Mouse (Mus musculus) urinary bladder, postnatal 4 days (tissue): ENCODE results near the gene Myt1.
"Not testable (repeated sequence)": the region's sequence is repeated elsewhere in the genome, so short reads cannot be mapped to it uniquely, and the experiment has no call there.

ENCODE experiments used
- DNase-seq, 2 experiments: peaks; one replicate each; pipeline ENCODE4 v3.0.0; 2021 to 2022; ENCODE audit warnings: low spot score in 2 of 2

The Myt1 gene

GRCm38 (mm10) chr2:181781421-181781820 is 18.3 kb downstream of the Myt1 start:
- no peak for DNase-seq

- no peak for DNase-seq
Observed at GRCm38 (mm10) chr2:181787852-181788251, 24.7 kb downstream of the Myt1 start.

- no peak for DNase-seq
Observed at GRCm38 (mm10) chr2:181789396-181789795, 26.3 kb downstream of the Myt1 start.

- not testable (repeated sequence) for DNase-seq
Observed at GRCm38 (mm10) chr2:181793186-181793585, 30.1 kb downstream of the Myt1 start.

- DNase-seq, result no peak
Observed at GRCm38 (mm10) chr2:181795641-181796130, 32.6 kb downstream of the Myt1 start.

GRCm38 (mm10) chr2:181797672-181798071 is 34.5 kb downstream of the Myt1 start:
- DNase-seq, result no peak

GRCm38 (mm10) chr2:181829032-181829650 is 66.0 kb downstream of the Myt1 start:
- DNase-seq, result no peak

- DNase-seq, result no peak
Observed at GRCm38 (mm10) chr2:181832745-181833144, 69.6 kb downstream of the Myt1 start.

GRCm38 (mm10) chr2:181837372-181838292 is 74.5 kb downstream of the Myt1 start, which contains the start of gene Pcmtd2:
TSS of gene Pcmtd2 (plus strand) at chr2:181837854.
- peak; percentile 87 to 91 for DNase-seq

- no peak for DNase-seq
Observed at GRCm38 (mm10) chr2:181838293-181838680, 75.2 kb downstream of the Myt1 start.

- no peak for DNase-seq
Observed at GRCm38 (mm10) chr2:181845709-181846394, 82.7 kb downstream of the Myt1 start.

GRCm38 (mm10) chr2:181863791-181864535 is 100.8 kb downstream of the Myt1 start, which contains the start of gene Polr3k:
TSS of gene Polr3k (plus strand) at chr2:181864337.
- peak; percentile 88 to 89 for DNase-seq

- DNase-seq, result no peak
Observed at GRCm38 (mm10) chr2:181864536-181864860, 101.4 kb downstream of the Myt1 start.

- peak; percentile 20 to 69 for DNase-seq
Observed at GRCm38 (mm10) chr2:181866931-181867330, 103.8 kb downstream of the Myt1 start.

- DNase-seq, result no peak
Observed at GRCm38 (mm10) chr2:181871039-181871438, 107.9 kb downstream of the Myt1 start.
